Mouse (Mus musculus) c-Kit-positive CD71-positive TER-119-positive erythroid progenitor cells, embryonic 14.5 days (primary cell): ENCODE data around the gene Hells.

Experiments used
- DNase-seq: peaks from one replicate; pipeline ENCODE4 v3.0.0-alpha.2; 2013; ENCODE audit warnings: low spot score

The Hells gene

DNA sequence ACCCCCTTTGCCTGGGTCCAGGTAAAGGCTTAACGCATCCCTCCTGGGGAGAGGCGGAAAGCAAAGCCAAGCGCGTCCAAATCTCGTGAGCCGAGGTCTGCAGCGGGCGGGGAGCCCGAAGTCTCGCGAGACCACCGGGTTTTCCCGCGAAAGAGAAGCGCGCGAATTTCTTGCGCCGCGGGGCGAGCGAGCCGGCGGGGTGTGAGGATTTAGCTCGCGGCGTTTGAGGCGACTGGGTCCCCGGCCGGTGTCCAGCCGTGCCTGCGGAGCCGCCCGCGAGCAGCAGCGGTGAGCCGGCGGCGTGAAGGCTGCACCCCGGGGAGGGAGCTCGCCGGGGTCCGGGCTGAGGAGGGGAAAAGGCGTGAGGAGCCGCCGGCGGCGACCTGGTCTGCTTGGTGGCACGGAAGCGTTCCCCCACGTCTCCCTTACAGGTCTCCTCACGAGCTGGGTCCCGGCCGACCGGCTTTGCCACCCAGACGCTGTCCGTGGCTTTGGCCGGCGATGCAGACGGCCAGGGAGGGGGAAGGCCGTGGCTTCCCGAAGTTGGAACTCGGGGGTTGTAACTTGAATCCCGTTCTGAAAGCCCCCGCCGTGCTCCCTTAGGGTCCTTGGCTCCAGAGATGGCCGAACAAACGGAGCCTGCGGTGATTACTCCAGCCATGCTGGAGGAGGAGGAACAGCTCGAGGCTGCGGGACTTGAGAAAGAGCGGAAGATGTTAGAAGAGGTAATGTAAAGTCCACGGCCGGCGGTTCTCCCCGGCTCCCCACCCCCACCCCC is at the start of gene Hells:
Gene Hells, plus strand, starts transcription at position 128 of the 778 bp plus-strand sequence.
- peak; percentile 88 for DNase-seq

DNA sequence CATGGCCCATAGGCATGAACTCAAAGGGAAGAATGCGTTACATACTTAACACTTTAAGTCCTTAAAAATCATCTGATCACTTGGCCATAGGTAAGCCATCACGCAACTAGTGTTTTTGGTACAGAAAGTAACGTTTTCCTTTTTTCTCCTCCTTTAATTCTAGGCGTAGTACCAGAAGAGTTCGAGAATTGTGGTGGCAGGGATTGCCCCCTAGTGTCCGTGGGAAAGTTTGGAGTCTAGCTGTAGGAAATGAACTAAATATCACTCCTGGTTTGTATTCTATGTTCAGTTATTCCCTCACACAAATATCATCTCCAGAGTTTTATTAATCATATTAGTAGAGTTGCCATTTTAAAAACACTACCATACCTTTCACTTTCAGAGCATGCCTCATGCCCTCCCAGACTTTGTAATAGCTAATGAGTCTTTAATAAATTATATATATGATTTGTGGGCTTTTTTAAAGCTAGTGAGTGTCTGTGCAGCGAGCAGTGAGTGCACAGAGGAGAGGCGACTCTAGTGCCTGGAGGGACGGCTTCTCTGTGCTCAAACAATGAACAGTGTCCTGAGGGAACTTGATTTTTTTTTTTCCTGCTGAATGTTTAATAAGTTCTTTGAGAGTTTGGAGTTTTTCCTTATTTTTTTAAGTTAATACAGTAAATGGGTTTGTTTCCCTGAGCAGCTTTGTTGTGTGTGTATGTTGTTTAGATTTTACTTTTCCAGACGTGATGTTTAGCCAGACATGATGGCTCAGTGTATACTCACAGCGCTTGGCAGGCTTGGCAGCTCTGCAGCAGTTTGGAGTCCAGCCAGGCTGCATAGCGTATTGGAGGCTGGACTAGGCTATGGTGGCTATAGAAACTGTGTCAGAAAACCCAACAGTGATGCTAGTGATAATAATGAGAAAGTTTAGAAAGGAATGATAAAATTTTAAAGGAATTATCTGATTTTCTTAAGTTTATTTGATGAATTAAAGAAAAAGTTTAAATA is 29.3 kb upstream of the Hells start:
- no peak for DNase-seq

DNA sequence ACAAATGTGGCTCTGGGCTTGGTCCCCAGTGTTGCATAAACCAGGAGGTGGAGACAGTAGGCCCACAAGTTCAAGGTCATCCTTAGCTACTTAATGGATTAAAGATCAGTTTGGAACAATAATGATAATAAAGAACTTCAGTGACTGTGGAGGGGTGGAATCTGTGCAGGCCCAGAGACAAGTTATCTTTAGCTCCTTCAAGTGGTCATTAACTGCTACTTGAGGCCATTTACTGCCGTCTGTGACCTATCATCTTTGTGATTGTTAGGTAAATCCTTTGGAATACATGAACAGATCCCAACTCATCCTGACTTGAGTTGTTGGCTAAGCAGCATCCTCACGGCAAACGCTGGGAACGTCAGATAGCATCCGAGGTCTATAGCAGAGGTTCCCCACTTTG is 28.2 kb upstream of the Hells start:
- DNase-seq: no peak

DNA sequence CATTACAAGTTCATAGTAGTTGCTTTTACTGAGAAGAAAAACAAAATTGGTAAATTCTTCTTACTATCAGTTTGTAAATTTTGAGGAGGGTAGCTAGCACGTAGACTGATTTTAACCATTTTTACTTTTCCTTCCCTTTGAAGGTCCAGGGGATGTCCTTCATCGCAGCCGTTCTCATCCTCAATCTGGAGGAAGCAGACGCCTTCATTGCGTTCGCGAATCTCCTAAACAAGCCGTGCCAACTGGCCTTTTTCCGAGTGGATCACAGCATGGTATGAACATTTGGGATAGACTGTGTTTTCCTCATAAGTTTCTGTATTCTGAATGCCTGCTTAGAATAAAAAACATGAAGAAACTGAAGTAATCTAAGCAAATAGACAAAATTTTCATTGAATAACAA is 16.9 kb upstream of the Hells start:
- DNase-seq: no peak

- no peak for DNase-seq
Observed at GRCm38 (mm10) chr19:38914926-38915325, 15.8 kb upstream of the Hells start.

- DNase-seq: peak; percentile 36
Observed at GRCm38 (mm10) chr19:38915677-38916076, 15.0 kb upstream of the Hells start.

- no peak for DNase-seq
Observed at GRCm38 (mm10) chr19:38928481-38929158, 2.1 kb upstream of the Hells start.

- no peak for DNase-seq
Observed at GRCm38 (mm10) chr19:38929471-38930251, 1.1 kb upstream of the Hells start.

- DNase-seq: no peak
Observed at GRCm38 (mm10) chr19:38930252-38930787, 395 bp upstream of the Hells start.

DNA sequence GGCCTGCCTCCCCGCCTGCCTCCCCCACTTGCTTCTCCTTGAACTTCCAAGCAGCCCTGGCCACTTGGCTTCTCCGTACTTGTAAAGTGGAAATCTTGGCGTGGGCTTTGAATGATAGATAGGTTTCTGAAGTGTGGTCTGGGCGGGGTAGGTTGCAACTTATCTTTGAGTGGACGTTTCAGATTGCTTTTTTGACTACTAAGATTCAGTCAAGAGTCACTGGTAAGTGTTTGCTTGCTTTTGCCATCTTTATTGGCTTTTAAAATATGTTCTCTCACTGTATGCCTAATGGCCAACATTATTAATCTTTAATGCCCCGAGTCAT is 813 bp downstream of the Hells start:
- peak; percentile 33 for DNase-seq

DNA sequence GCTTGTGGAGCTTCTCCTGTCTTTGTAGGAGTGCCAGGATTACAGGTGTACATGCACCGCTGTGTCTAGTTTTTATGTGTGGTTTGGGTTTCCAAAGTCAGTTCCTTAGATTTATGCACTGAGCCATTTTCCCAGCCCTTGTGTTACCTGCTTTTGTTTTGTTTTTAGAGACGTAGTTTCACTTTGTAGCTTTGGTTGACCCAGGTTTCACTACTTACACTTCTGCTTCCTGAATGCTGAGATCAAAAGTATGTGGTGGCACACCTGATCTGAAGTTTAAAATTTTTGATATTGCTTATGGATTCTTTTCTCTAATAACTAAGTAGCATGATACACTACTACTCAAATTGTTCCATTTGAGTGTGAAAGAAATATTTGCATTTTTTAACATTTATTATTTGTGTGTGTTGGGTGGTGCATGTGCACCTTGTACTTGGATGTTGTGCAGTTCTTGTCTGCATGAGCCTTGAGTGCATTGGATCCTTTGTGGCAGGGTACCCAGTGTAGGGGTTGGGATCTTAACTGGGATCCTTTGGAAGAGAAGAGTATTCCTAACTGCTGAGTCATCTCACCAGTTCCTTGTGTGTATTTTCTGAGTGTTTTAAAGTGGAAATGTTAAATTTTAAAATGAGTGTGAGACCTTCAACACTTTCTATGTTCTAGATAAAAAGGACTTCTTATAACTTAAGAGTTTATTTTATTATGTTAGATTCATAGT is 14.0 kb downstream of the Hells start:
- no peak for DNase-seq

DNA sequence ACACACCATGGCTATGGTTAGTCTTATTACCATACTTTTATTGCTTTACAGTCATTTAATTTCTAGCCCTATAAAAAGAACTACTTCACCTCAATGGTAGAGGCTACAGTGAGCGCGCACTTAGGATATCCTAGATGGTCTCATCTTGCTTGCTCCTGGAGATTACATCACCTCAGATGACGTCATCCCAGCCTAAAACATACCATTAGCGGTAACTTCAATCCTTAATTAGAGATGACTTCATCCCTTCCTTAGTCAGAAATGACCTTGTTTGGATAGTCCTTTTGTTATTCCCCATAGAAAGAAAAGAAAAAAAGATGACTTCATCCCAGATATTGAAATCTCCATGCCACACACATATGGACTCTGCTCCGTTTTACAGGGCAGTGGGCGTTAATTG is 40.0 kb downstream of the Hells start:
- no peak for DNase-seq

GRCm38 (mm10) chr19:38972581-38972980 is 41.9 kb downstream of the Hells start:
- no peak for DNase-seq

GRCm38 (mm10) chr19:38973666-38974065 is 43.0 kb downstream of the Hells start:
- no peak for DNase-seq

- no peak for DNase-seq
Observed at GRCm38 (mm10) chr19:38976269-38976668, 45.6 kb downstream of the Hells start.

- peak; percentile 53 for DNase-seq
Observed at GRCm38 (mm10) chr19:38981966-38982365, 51.3 kb downstream of the Hells start.

GRCm38 (mm10) chr19:38998248-38998647 is 67.5 kb downstream of the Hells start:
- DNase-seq: no peak

- DNase-seq: no peak
Observed at GRCm38 (mm10) chr19:38998676-38999075, 68.0 kb downstream of the Hells start.

GRCm38 (mm10) chr19:39005132-39005531 is 74.4 kb downstream of the Hells start:
- no peak for DNase-seq

GRCm38 (mm10) chr19:39006715-39007114 is 76.0 kb downstream of the Hells start, which contains the start of gene Cyp2c55:
Cyp2c55 (plus strand) TSS chr19:39007019.
- DNase-seq: no peak
